Mouse (Mus musculus): ENCODE measurements around the gene Dnali1. TPM values are rescaled to one million over a fixed set of nuclear protein-coding genes. Genes with fewer than 3 reads are reported as not detected.

Gene Dnali1
- polyA plus RNA-seq (2014; fragmentation: Nextera tagmentation; extraction: Ambion mirVana): 1.5 and 1.8 TPM in 2 replicates

- H3K27me3 ChIP-seq (ENCODE audit: control insufficient read depth, insufficient read depth, low read length): no peaks in the 10 kb centered on the region
- WGBS: 3% methylated on average over 26 of the region's 26 CpGs
- H3K4me1 ChIP-seq (replicated peaks; ENCODE audit: control insufficient read depth, insufficient read depth, low read length): peaks cover 15% of the 10 kb centered on the region
- DNase-seq (ENCODE audit: low spot score) (peak; percentile 61), ATAC-seq (ENCODE audit: low FRiP score) (peak; percentile 36; the same call in 1 of the 2 replicates)
- peak within 1 kb of the TSS; percentile 84 for H3K9ac ChIP-seq
- peak within 1 kb of the TSS; percentile 73 for H3K4me2 ChIP-seq (replicated peaks)
- no peaks in the 10 kb centered on the region for H3K9me3 ChIP-seq (ENCODE audit: control insufficient read depth, low read length)
- no peak within 1 kb of the TSS for H3K27ac ChIP-seq
- H3K4me3 ChIP-seq (replicated peaks; ENCODE audit: low read length): peak within 1 kb of the TSS; percentile 94
- H3K36me3 ChIP-seq (replicated peaks; ENCODE audit: control insufficient read depth, insufficient read depth): peaks cover 20% of the 10 kb centered on the region
Measured at GRCm38 (mm10) chr4:125065517-125066307, at the start of gene Dnali1. Gene Dnali1 (minus strand): TSS chr4:125065703.

- Histone ChIP-seq H3K27ac (no peak overlapping the region), H3K4me2 (replicated peaks) (no peak overlapping the region), H3K9ac (no peak overlapping the region), H3K4me1 (replicated peaks; ENCODE audit: control insufficient read depth, insufficient read depth, low read length) (no peaks in the 10 kb centered on the region), H3K9me3 (ENCODE audit: control insufficient read depth, low read length) (no peaks in the 10 kb centered on the region), H3K36me3 (replicated peaks; ENCODE audit: control insufficient read depth, insufficient read depth) (peaks cover 25% of the 10 kb centered on the region), H3K4me3 (replicated peaks; ENCODE audit: low read length) (no peak overlapping the region), H3K27me3 (ENCODE audit: control insufficient read depth, insufficient read depth, low read length) (no peaks in the 10 kb centered on the region)
- no peak for DNase-seq (ENCODE audit: low spot score)
- 79% methylated on average over 4 of the region's 4 CpGs for WGBS
- no peak for ATAC-seq (ENCODE audit: low FRiP score)
Measured at GRCm38 (mm10) chr4:125115081-125115480, 49.6 kb upstream of the Dnali1 start.

- no peak overlapping the region for H3K4me3 ChIP-seq (replicated peaks; ENCODE audit: low read length)
- DNase-seq (ENCODE audit: low spot score) (peak; percentile 75), ATAC-seq (ENCODE audit: low FRiP score) (peak; percentile 55)
- no peaks in the 10 kb centered on the region for H3K9me3 ChIP-seq (ENCODE audit: control insufficient read depth, low read length)
- no peaks in the 10 kb centered on the region for H3K27me3 ChIP-seq (ENCODE audit: control insufficient read depth, insufficient read depth, low read length)
- peaks cover 30% of the 10 kb centered on the region for H3K36me3 ChIP-seq (replicated peaks; ENCODE audit: control insufficient read depth, insufficient read depth)
- H3K27ac ChIP-seq: no peak overlapping the region
- H3K4me2 ChIP-seq (replicated peaks): no peak overlapping the region
- no peaks in the 10 kb centered on the region for H3K4me1 ChIP-seq (replicated peaks; ENCODE audit: control insufficient read depth, insufficient read depth, low read length)
- H3K9ac ChIP-seq: no peak overlapping the region
- 12% methylated on average over 6 of the region's 6 CpGs for WGBS
Measured at GRCm38 (mm10) chr4:125114638-125115037, 49.1 kb upstream of the Dnali1 start.

GRCm38 (mm10) chr4:125105354-125105753, 39.9 kb upstream of the Dnali1 start:
- H3K9me3 ChIP-seq (ENCODE audit: control insufficient read depth, low read length): no peaks in the 10 kb centered on the region
- H3K36me3 ChIP-seq (replicated peaks; ENCODE audit: control insufficient read depth, insufficient read depth): peaks cover 72% of the 10 kb centered on the region
- H3K4me3 ChIP-seq (replicated peaks; ENCODE audit: low read length): no peak overlapping the region
- DNase-seq (ENCODE audit: low spot score): no peak
- 94% methylated on average over 9 of the region's 9 CpGs for WGBS
- no peak overlapping the region for H3K9ac ChIP-seq
- no peak overlapping the region for H3K27ac ChIP-seq
- no peaks in the 10 kb centered on the region for H3K4me1 ChIP-seq (replicated peaks; ENCODE audit: control insufficient read depth, insufficient read depth, low read length)
- ATAC-seq (ENCODE audit: low FRiP score): no peak
- no peak overlapping the region for H3K4me2 ChIP-seq (replicated peaks)
- H3K27me3 ChIP-seq (ENCODE audit: control insufficient read depth, insufficient read depth, low read length): no peaks in the 10 kb centered on the region

- ATAC-seq (ENCODE audit: low FRiP score): no peak
- Histone ChIP-seq H3K27me3 (ENCODE audit: control insufficient read depth, insufficient read depth, low read length) (no peaks in the 10 kb centered on the region), H3K9ac (no peak overlapping the region), H3K4me1 (replicated peaks; ENCODE audit: control insufficient read depth, insufficient read depth, low read length) (no peaks in the 10 kb centered on the region; the same call in 1 of the 2 replicates), H3K9me3 (ENCODE audit: control insufficient read depth, low read length) (no peaks in the 10 kb centered on the region), H3K4me3 (replicated peaks; ENCODE audit: low read length) (no peak overlapping the region), H3K27ac (no peak overlapping the region), H3K36me3 (replicated peaks; ENCODE audit: control insufficient read depth, insufficient read depth) (peaks cover 42% of the 10 kb centered on the region), H3K4me2 (replicated peaks) (no peak overlapping the region)
- no peak for DNase-seq (ENCODE audit: low spot score)
- WGBS: 77% methylated on average over 13 of the region's 13 CpGs
Measured at GRCm38 (mm10) chr4:125101334-125101733, 35.8 kb upstream of the Dnali1 start.

- Histone ChIP-seq H3K4me3 (replicated peaks; ENCODE audit: low read length) (no peak overlapping the region), H3K4me2 (replicated peaks) (no peak overlapping the region), H3K9me3 (ENCODE audit: control insufficient read depth, low read length) (no peaks in the 10 kb centered on the region), H3K27me3 (ENCODE audit: control insufficient read depth, insufficient read depth, low read length) (no peaks in the 10 kb centered on the region), H3K9ac (no peak overlapping the region), H3K4me1 (replicated peaks; ENCODE audit: control insufficient read depth, insufficient read depth, low read length) (no peaks in the 10 kb centered on the region; the same call in 1 of the 2 replicates), H3K36me3 (replicated peaks; ENCODE audit: control insufficient read depth, insufficient read depth) (peaks cover 30% of the 10 kb centered on the region), H3K27ac (no peak overlapping the region)
- ATAC-seq (ENCODE audit: low FRiP score): peak; percentile 37; the same call in 1 of the 2 replicates
- DNase-seq (ENCODE audit: low spot score): peak; percentile 88
- 12% methylated on average over 8 of the region's 8 CpGs for WGBS
Measured at GRCm38 (mm10) chr4:125099458-125099857, 34.0 kb upstream of the Dnali1 start.

GRCm38 (mm10) chr4:125097412-125097811, 31.9 kb upstream of the Dnali1 start:
- H3K27me3 ChIP-seq (ENCODE audit: control insufficient read depth, insufficient read depth, low read length): no peaks in the 10 kb centered on the region
- H3K9me3 ChIP-seq (ENCODE audit: control insufficient read depth, low read length): no peaks in the 10 kb centered on the region
- no peak for ATAC-seq (ENCODE audit: low FRiP score)
- no peak overlapping the region for H3K27ac ChIP-seq
- no peak overlapping the region for H3K4me3 ChIP-seq (replicated peaks; ENCODE audit: low read length)
- H3K36me3 ChIP-seq (replicated peaks; ENCODE audit: control insufficient read depth, insufficient read depth): peaks cover 27% of the 10 kb centered on the region
- DNase-seq (ENCODE audit: low spot score): no peak
- WGBS: 86% methylated on average over 4 of the region's 4 CpGs
- no peak overlapping the region for H3K4me2 ChIP-seq (replicated peaks)
- H3K4me1 ChIP-seq (replicated peaks; ENCODE audit: control insufficient read depth, insufficient read depth, low read length): no peaks in the 10 kb centered on the region; the same call in 1 of the 2 replicates
- H3K9ac ChIP-seq: no peak overlapping the region

- WGBS: 97% methylated on average over 5 of the region's 5 CpGs
Measured at GRCm38 (mm10) chr4:125096066-125096465, 30.6 kb upstream of the Dnali1 start.

GRCm38 (mm10) chr4:125093031-125093430, 27.5 kb upstream of the Dnali1 start:
- Histone ChIP-seq H3K4me2 (replicated peaks) (no peak overlapping the region), H3K9me3 (ENCODE audit: control insufficient read depth, low read length) (no peaks in the 10 kb centered on the region), H3K36me3 (replicated peaks; ENCODE audit: control insufficient read depth, insufficient read depth) (peaks cover 66% of the 10 kb centered on the region), H3K9ac (no peak overlapping the region), H3K27ac (no peak overlapping the region), H3K27me3 (ENCODE audit: control insufficient read depth, insufficient read depth, low read length) (no peaks in the 10 kb centered on the region), H3K4me3 (replicated peaks; ENCODE audit: low read length) (no peak overlapping the region), H3K4me1 (replicated peaks; ENCODE audit: control insufficient read depth, insufficient read depth, low read length) (no peaks in the 10 kb centered on the region)
- ATAC-seq (ENCODE audit: low FRiP score) (no peak), DNase-seq (ENCODE audit: low spot score) (no peak)
- WGBS: 92% methylated on average over 5 of the region's 5 CpGs

More at GRCm38 (mm10) chr4:125096066-125096465, 30.6 kb upstream of the Dnali1 start:
- DNase-seq (ENCODE audit: low spot score) (no peak), ATAC-seq (ENCODE audit: low FRiP score) (no peak)
- Histone ChIP-seq H3K9ac (no peak overlapping the region), H3K4me3 (replicated peaks; ENCODE audit: low read length) (no peak overlapping the region), H3K36me3 (replicated peaks; ENCODE audit: control insufficient read depth, insufficient read depth) (peaks cover 36% of the 10 kb centered on the region), H3K27ac (no peak overlapping the region), H3K27me3 (ENCODE audit: control insufficient read depth, insufficient read depth, low read length) (no peaks in the 10 kb centered on the region), H3K4me2 (replicated peaks) (no peak overlapping the region), H3K4me1 (replicated peaks; ENCODE audit: control insufficient read depth, insufficient read depth, low read length) (no peaks in the 10 kb centered on the region; the same call in 1 of the 2 replicates), H3K9me3 (ENCODE audit: control insufficient read depth, low read length) (no peaks in the 10 kb centered on the region)

All from hindbrain, embryonic 14.5 days (tissue).